Mouse (Mus musculus) T-helper 2 cell (primary cell): ENCODE measurements around the gene Celf3.

Source experiments
- in situ Hi-C: fragments of 300-600 bp; cut with MboI, MseI; formaldehyde crosslinking; loops from one replicate; pipeline ENCODE4 v1.15.1; 2025; ENCODE audit warnings: high pct_unique_total_duplicates

Gene Celf3

DNA sequence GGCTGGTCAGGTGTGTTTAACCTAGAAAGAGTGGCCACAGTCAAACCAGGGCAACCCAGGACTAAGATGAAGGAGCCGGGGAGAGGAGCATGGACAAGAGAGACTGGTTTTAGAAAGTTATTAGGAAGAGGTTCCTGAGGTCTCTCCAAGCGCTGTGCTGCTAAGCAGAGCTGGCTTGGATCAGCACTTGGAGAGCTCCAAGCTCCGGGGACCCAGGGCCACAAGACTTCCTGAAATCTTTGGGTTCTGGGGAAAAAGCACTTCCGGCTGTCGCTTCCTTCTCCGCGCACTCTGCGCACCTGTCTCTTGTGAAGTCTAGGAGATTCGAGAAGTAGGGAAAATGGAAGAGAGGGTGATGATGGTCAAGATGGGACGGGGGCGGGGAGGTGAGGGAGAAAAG lies 1.5 kb downstream of the Celf3 start:
- in situ Hi-C loops = no loop called here

DNA sequence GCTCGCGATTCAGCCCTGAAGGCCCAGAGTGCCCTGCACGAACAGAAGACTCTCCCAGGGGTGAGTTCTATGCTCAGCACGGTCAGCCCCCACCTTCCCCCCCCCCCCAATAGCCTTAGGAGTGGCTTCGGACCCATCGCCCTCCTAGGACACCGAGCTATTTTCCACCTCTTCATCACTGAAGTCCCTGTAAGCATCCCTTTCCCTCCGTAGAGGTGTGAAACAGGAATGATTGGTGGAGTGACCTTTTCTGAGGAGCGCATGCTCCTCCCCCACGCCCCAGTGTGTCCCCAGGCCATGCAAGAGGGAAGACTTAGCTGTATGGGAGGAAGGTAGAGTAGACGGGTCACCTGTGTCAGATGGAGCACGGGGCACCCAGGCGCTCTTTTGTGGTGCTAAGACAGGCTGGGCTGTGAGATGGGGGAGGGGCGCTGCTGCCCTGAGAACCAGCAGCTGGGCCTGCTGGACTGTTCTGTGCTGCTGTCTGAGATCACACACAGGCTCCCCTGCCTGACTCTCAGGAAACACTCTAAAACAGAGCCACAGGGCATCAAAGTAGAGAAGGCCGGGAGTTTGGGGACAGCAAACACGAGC lies 2.3 kb downstream of the Celf3 start, which contains the start of gene Riiad1:
Gene Riiad1 (minus strand): TSS at position 51 of the 594 bp plus-strand sequence.
- in situ Hi-C loops = no loop called here

DNA sequence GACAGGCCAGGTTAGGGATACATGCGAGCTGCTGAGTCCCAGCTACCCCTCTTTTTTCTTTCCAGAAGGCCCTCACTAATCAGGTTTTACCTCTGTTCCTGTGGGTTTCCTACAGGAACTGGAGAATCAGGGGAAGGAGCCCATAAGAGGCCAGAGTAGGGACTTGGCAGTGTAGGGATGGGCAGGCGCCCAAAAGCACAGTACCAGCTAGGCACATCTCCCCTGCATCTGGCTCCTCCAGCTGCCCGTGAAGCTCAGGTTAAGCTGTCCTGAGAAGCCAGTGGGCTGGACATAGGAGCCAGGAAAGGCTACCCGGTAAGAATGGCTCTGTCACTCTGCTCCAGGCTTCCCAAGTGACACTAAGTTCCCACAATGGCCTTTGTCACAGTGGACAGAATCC lies 3.3 kb downstream of the Celf3 start:
- in situ Hi-C loops = no loop called here

DNA sequence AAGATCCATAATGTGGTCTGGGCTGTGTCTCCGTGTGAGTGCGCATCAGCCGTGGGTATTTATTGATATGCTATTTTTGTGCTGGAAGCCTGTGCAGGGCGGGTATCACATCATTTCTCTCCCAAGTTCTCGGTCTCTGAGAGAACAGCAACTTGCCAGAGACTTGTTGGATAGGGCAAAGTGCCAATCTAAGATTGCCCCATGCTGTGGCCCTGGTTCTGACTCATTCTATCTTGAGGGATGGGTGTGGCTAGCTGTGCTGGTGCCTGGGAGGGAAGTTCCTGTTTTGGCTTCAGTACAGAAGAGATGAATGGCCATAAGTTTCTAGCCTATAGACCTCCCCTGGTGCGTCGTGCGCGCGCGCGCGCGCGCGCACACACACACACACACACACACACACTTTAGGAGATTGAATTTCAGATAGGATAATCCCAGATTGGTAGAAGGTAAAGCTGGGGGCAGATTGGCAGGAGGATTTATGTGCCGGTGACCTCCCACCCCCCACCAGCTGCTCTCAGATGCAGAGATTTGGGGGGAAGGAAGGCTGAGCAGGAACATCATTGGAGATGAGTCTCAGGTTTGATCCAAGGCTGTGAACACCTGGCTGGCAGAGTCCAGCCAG lies 4.8 kb downstream of the Celf3 start:
- in situ Hi-C loops = no loop called here

DNA sequence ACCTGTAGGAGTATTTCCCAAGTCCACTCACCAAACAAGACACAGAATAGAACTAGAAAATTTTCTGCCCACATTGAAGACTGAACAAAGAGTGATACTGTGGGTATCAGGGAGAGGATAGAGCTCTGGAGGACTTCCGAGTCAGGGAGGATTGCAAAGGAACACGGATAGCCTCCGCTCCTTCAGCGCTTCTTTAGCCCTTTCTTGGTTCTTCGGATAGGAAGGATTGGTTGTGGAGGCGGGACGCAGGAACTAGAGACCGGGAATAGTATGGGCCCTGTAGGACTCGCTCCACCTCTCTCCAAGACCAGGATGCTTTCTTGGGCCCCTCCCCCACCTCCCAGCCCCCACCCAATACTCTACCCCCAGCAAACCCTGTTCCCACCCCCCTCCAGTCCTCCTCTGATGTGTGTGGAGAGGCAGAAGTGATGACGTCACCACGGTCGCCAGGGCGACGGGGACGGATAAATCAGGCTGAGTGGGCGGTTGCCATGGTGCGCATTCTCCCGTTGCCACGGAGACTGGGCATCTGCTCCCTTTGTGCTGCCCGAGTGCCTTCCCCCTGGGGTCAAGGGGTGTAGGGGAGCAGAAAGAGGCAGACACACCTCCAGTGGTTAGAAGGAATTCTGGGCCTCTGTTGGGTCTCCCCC lies 5.8 kb downstream of the Celf3 start:
- in situ Hi-C loops = no loop called here

DNA sequence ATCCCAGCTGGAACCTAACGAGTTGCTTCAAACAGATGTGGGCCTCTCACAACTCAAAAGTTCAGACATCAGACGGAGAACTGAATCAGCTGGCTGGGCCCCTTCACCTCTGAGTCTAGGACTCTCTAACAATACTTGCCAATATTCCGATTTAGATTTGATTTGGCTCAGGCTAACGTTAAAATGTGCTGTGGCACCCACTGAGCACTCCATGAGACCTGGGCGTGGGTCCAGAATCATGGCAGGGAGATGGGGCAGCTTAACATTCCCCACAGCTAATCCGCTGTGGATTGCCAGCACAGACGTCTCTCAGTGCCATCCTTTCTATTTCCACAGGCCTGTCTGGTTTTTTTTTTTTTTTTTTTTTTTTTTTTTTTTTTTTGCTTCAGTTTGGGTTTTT lies 7.8 kb downstream of the Celf3 start:
- in situ Hi-C loops = no loop called here

DNA sequence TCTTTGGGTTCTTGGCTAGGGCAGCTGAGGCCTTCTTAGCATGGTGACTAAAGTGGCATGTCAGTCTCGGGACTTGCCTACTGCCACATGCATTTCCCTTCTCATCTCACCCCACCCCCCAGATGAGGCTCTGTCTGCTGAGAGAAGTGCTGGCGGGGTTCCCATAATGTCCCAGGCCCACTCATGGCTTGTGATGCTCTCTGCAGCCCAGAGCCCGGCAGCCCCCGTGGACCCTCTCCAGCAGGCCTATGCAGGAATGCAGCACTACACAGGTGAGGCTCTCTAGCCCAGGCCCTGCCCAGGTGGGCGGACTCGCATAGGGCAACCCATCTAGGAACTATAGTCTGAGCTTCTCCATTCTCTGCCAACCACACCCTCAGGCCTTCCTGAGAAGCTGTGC lies 9.5 kb downstream of the Celf3 start:
- in situ Hi-C loops = no loop called here

DNA sequence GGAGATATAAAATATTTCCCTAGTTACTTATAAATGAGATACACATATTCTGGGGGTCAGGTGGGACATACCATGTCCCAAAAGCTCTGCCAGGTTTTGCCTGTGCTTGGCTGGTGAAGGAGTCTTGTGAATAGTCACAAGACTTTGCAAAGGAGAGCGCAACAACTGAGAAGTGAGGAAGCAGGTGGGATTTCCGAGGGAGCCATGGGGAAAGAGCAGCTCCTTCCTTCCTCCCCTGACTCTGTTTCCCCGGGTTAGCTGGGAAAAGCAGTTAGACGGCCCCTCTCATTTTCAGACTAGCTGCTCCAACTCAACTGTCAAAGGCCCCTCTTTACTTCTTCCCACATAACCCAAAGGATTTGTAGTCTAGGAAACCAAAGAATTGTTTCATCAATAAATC lies 19.1 kb downstream of the Celf3 start:
- in situ Hi-C loops = no loop called here

DNA sequence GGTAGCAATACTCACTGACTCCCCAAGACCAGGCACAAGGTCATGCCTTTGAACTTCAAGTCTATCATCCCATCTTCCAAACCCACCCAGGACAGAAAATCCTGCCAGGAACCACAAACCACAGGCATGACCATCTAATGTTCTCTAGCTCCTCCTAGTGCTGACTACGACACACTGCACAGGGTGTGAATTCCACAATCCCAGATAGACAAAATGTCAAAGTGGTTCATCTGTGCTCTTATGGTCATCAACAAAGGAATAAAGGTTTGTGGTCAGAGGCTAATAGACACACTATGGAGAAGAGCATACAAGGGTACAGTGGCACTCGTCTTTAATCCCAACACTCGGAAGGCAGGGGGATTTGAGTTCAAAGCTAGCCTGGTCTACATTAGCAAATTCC lies 24.1 kb downstream of the Celf3 start:
- in situ Hi-C loops = no loop called here

DNA sequence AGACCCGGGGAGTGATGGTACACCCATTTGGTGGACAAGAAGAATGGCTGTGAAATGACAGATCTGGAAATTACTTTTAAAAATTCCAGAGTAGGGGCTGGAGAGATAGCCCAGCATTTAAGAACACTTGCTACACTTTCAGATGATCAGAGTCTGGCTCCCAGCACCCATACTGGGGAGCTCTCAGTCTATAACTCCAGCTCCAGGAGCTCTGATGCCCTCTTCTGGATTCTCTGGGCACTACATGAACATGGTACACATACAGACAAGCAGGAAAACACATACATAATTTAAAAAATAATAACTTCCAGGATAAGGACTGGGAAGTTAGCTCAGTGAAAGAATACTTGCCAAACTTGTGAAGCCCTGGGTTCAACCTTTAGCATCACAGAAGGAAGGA lies 28.6 kb downstream of the Celf3 start:
- in situ Hi-C loops = no loop called here

DNA sequence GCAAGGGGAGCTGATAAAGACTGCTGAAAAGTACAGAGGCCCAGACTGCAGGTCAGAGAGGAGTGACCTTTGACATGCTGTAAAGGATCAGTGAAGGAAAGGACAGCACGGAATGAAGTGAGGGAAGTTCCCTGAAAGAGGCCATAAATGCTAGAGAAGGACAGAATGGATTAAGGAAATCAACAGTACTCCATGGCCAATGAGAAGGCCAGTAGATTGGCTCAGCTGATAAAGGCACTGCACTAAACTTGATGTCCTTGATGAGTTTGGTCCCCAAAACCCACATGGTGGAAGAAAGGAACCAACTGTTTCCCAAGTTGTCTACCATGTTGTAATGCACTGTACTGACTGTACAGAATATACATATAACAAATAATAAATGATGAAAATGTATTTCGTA lies 48.6 kb downstream of the Celf3 start:
- in situ Hi-C loops = loop anchor here (10.0 kb wide), 1 partner anchor 678 kb away; no protein-coding TSS in a partner anchor

DNA sequence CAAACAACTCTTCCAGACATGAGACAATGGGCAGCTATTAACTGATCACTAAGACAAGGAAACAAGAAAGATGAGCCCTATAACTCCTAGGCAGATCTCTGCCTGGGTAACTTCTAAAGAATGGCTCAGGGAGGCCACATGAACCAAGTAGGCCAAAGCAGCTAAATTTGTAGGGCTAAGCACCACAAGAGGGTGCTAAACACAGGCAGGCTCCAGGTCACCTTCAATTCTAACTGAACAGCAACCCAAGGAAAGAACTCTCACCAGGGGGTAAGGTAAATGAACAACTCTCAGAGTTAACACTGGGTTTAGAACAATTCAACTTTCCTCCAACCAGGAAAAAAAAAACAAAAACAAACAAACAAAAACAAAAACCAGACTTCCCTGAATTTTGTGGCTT lies 55.9 kb downstream of the Celf3 start:
- in situ Hi-C loops = no loop called here

DNA sequence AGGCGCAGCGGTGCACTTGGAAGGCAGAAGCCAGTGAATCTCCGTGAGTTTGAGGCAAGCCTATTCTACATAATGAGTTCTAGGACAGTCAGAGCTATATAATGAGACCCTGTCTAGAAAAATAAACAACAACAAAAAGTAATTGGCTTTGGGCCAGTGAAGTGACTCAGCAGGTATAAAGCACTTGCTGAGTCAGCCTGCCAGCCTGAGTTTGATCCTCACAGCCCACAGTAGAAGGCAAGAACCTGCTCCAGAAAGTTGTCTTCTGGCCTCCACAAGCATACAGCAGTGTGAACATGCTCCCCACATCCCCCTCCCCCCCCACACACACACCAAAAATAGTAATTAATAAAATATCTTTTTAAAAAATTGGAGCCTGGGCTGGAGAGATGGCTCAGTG lies 59.1 kb downstream of the Celf3 start:
- in situ Hi-C loops = no loop called here
